Mouse (Mus musculus): ENCODE data around the gene Olfr1375.
"Not testable (repeated sequence)": the region's sequence is repeated elsewhere in the genome, so short reads cannot be mapped to it uniquely, and the experiment has no call there.

Olfr1375 gene

GRCm38 (mm10) chr11:51047809-51048208, at the start of gene Olfr1375:
TSS of gene Olfr1375 (plus strand) at chr11:51048109.
- in situ Hi-C loops (cut with MboI; ENCODE audit: low pct_unique_long_range_greater_than_20kb in 1 of 2, low sequenced_read_pairs in 2 of 2, unreplicated experiment in 1 of 2) = not testable (repeated sequence)

DNA sequence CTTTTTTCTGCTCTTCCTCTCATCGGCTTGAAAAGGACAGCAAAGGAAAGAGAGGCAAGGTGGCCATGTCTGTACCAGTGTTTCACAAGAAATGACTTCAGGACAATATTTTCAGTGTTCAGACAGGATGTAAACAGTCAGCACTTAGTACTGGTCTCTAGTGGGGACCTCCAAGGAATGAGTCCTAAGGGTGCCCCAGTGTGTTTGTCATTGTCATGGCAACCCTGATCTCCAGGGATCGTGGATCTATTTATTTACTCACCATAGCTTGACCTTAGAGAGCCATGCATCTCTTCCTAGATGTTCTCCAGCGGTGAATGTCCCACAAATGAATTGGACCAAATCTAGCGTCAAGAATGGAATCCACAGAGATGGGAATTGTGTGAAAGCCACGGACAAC, 44.6 kb upstream of the Olfr1375 start, which contains the start of gene Olfr51:
TSS of gene Olfr51 (plus strand) at position 301 of the 400 bp plus-strand sequence.
- in situ Hi-C loops (cut with MboI; ENCODE audit: low pct_unique_long_range_greater_than_20kb in 1 of 2, low sequenced_read_pairs in 2 of 2, unreplicated experiment in 1 of 2) = no loop called here

DNA sequence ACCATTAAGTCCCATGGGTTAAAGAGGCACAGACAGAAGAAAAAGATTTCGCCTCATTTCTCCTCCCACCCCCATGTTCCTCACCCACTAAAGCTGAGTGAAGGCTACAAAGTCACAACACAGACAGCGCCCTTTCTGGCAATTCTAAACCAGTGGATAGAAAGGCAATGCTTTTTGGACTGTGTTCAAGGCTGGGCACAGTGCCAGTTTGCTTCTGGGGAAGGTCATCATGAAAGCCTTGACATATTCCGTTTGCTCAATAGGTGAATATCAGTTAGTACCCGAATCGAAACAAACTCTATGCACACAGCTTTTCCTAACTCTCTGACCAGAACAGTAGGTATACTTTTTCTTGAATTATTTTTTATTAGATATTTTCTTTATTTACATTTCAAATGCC, 36.1 kb upstream of the Olfr1375 start:
- in situ Hi-C loops (cut with MboI; ENCODE audit: low pct_unique_long_range_greater_than_20kb in 1 of 2, low sequenced_read_pairs in 2 of 2, unreplicated experiment in 1 of 2) = no loop called here

GRCm38 (mm10) chr11:51013936-51014335, 34.0 kb upstream of the Olfr1375 start, which contains the start of gene Olfr54:
TSS of gene Olfr54 (plus strand) at chr11:51014236.
- in situ Hi-C loops (cut with MboI; ENCODE audit: low pct_unique_long_range_greater_than_20kb in 1 of 2, low sequenced_read_pairs in 2 of 2, unreplicated experiment in 1 of 2) = no loop called here

DNA sequence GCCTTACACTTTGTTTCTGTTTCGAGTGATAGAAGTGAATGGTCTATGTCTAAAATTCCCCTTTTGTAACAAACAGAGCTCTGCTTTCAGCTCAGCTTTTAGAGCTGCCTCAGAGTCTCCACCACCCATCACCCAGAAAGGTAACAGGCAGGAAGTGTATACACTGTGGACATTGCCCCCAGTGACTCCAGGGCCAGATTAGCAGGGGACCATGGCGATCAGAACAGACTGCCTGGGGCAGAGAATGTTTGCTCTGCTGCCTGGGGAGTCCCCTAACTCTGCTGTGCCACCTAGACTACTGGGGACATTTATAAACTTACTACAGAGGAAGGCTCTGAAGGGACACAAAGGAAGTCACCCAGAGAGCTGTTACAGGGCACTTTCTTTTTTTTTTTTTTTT, 31.6 kb upstream of the Olfr1375 start:
- in situ Hi-C loops (cut with MboI; ENCODE audit: low pct_unique_long_range_greater_than_20kb in 1 of 2, low sequenced_read_pairs in 2 of 2, unreplicated experiment in 1 of 2) = no loop called here

- in situ Hi-C loops (cut with MboI; ENCODE audit: low pct_unique_long_range_greater_than_20kb in 1 of 2, low sequenced_read_pairs in 2 of 2, unreplicated experiment in 1 of 2) = not testable (repeated sequence)
Observed at GRCm38 (mm10) chr11:51026811-51027210, 21.1 kb upstream of the Olfr1375 start.

DNA sequence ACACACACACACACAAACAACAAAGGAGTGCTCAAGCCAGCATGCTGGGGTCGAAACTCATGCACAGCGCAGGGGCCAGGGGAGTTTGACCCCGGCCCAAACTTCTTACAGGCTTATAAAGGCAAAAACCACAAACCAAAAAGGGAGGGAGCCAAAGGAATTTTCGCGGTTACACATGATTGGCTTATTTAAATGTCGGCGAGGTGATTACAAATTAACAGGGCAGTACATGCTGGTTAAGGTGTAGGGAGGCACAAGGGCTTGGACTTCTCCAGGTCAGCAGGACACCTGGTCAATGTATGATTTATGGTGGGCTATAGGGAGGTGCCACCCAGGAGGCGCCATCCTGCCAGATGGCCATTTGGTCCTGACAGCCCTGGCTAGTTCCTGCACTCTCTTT, 18.5 kb upstream of the Olfr1375 start:
- in situ Hi-C loops (cut with MboI; ENCODE audit: low pct_unique_long_range_greater_than_20kb in 1 of 2, low sequenced_read_pairs in 2 of 2, unreplicated experiment in 1 of 2) = not testable (repeated sequence)

DNA sequence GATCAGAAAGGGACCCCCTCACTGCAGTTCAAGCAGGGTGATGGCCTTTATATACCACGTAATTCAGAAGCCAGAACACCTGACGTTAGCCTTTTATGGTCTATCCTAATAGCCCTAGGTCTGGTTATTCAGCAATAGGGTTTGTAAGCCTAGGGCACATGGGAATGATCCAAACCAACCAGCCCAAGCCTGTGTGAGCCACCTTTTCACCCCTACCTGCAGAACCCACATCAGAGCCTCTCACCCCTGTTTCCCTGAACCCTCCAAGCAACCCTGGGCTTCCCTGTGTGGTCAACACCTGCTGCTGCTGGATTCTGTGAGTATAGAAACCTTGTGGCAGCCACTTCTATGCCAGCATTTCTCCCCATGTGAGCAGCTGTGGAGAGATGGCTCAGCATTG, 17.7 kb upstream of the Olfr1375 start:
- in situ Hi-C loops (cut with MboI; ENCODE audit: low pct_unique_long_range_greater_than_20kb in 1 of 2, low sequenced_read_pairs in 2 of 2, unreplicated experiment in 1 of 2) = no loop called here

GRCm38 (mm10) chr11:51032851-51033250, 15.1 kb upstream of the Olfr1375 start:
- in situ Hi-C loops (cut with MboI; ENCODE audit: low pct_unique_long_range_greater_than_20kb in 1 of 2, low sequenced_read_pairs in 2 of 2, unreplicated experiment in 1 of 2) = no loop called here

- in situ Hi-C loops (cut with MboI; ENCODE audit: low pct_unique_long_range_greater_than_20kb in 1 of 2, low sequenced_read_pairs in 2 of 2, unreplicated experiment in 1 of 2) = not testable (repeated sequence)
Observed at GRCm38 (mm10) chr11:51034141-51034540, 13.8 kb upstream of the Olfr1375 start.

GRCm38 (mm10) chr11:51035951-51036350, 12.0 kb upstream of the Olfr1375 start:
- in situ Hi-C loops (cut with MboI; ENCODE audit: low pct_unique_long_range_greater_than_20kb in 1 of 2, low sequenced_read_pairs in 2 of 2, unreplicated experiment in 1 of 2) = no loop called here

DNA sequence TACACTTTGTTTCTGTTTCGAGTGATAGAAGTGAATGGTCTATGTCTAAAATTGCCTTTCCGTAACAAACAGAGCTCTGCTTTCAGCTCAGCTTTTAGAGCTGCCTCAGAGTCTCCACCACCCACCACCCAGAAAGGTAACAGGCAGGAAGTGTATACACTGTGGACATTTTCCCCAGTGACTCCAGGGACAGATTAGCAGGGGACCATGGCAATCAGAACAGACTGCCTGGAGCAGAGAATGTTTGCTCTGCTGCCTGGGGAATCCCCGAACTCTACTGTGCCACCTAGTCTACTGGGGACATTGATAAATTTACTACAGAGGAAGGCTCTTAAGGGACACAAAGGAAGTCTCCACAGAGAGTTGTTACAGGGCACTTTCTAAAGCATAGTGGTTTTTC, 3.1 kb upstream of the Olfr1375 start:
- in situ Hi-C loops (cut with MboI; ENCODE audit: low pct_unique_long_range_greater_than_20kb in 1 of 2, low sequenced_read_pairs in 2 of 2, unreplicated experiment in 1 of 2) = not testable (repeated sequence)

GRCm38 (mm10) chr11:51051678-51052077, 3.8 kb downstream of the Olfr1375 start:
- in situ Hi-C loops (cut with MboI; ENCODE audit: low pct_unique_long_range_greater_than_20kb in 1 of 2, low sequenced_read_pairs in 2 of 2, unreplicated experiment in 1 of 2) = loop anchor here (5.0 to 10.0 kb wide), 2 partner anchors 107 to 109 kb away; partner anchors contain the start of gene 4933414I15Rik (in 2 of the 2)

DNA sequence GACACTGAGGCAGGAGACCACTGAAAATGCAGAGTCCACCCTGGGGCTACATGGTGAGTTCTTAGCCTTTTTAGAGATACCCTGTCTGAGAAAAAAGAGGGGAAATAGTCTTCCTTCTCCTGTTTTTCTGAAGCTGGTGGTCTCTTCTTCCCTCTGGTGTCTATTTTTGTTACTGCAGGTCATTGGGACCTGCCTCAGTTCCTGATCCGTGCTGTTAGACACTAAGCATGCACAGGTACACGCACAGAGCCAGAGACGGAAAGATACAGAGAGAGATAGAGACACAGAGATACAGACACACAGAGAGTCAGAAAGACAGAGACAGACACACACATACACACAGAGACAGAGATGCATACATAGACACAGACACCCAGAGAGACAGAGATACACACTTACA, 5.3 kb downstream of the Olfr1375 start:
- in situ Hi-C loops (cut with MboI; ENCODE audit: low pct_unique_long_range_greater_than_20kb in 1 of 2, low sequenced_read_pairs in 2 of 2, unreplicated experiment in 1 of 2) = loop anchor here (5.0 to 10.0 kb wide), 2 partner anchors 108 to 111 kb away; partner anchors contain the start of gene 4933414I15Rik (in 2 of the 2)

DNA sequence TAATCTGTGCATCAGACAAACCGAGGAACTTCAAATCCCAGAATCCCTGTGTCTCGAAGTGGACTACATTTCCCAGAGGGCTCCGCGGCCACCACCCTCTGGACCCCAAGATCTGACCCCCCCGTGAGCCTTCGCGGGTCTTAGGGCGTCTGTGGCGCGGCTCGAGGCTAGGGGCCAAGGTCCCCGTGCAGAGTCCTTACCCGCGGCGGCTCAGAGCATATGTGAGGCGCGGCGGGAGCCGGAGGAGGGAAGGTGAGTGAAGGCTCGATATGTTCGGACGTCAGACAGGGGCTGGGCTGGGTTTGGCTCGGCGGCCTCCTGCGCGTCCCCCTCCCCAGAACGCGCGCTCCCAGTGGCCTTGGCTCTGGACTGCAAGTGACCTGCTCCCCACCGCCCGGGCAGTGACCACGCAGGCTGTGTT, 11.3 kb downstream of the Olfr1375 start, which contains the start of gene Zfp354a:
TSS of gene Zfp354a (plus strand) at position 107 of the 421 bp plus-strand sequence.
- in situ Hi-C loops (cut with MboI; ENCODE audit: low pct_unique_long_range_greater_than_20kb in 1 of 2, low sequenced_read_pairs in 2 of 2, unreplicated experiment in 1 of 2) = loop anchor here in 1 of 2 experiments (10.0 kb wide), 1 partner anchor 114 kb away; the partner anchor contains the start of gene 4933414I15Rik

GRCm38 (mm10) chr11:51059640-51060039, 11.7 kb downstream of the Olfr1375 start:
- in situ Hi-C loops (cut with MboI; ENCODE audit: low pct_unique_long_range_greater_than_20kb in 1 of 2, low sequenced_read_pairs in 2 of 2, unreplicated experiment in 1 of 2) = loop anchor here in 1 of 2 experiments (10.0 kb wide), 1 partner anchor 115 kb away; the partner anchor contains the start of gene 4933414I15Rik

- in situ Hi-C loops (cut with MboI; ENCODE audit: low pct_unique_long_range_greater_than_20kb in 1 of 2, low sequenced_read_pairs in 2 of 2, unreplicated experiment in 1 of 2) = no loop called here
Observed at GRCm38 (mm10) chr11:51060981-51061380, 13.1 kb downstream of the Olfr1375 start.

DNA sequence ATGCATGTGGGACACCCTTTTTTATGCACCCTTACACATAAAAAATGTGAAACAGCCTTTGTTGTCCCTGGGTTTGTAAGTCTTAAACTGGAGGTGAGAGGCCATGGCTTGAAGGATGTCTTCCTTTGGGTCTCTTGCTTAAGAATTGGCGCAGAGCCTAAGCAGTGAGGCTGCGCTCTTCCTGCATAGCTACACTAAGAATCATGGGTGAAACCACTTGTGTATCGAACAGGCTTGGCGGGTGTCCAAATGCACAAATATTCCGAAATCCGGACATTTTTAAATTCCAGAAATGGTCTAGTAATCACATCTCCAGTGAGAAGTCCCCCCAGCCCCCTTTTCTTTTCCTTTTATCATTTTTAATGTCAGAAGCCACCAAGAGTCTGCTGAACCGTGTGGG, 15.4 kb downstream of the Olfr1375 start:
- in situ Hi-C loops (cut with MboI; ENCODE audit: low pct_unique_long_range_greater_than_20kb in 1 of 2, low sequenced_read_pairs in 2 of 2, unreplicated experiment in 1 of 2) = no loop called here

GRCm38 (mm10) chr11:51063841-51064240, 15.9 kb downstream of the Olfr1375 start:
- in situ Hi-C loops (cut with MboI; ENCODE audit: low pct_unique_long_range_greater_than_20kb in 1 of 2, low sequenced_read_pairs in 2 of 2, unreplicated experiment in 1 of 2) = no loop called here

DNA sequence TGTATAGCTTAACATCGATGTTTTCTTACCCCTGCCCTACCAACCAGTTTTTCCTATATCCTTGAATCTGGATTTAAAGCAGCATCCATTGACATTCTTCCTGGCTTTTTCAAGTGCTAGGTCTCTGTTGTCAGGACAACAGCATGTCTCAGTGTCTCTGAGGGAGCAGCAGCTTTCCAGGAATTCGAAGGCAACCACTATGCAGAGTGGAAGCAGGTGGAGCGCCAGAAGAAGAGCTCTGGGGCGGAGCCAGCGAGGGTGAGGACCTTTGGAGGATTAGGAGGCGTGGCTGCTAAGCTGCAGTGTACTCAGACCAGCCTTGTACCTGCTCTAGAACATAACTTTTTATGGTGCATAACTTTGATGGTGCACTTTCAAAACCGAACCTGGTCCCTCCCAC, 36.6 kb downstream of the Olfr1375 start:
- in situ Hi-C loops (cut with MboI; ENCODE audit: low pct_unique_long_range_greater_than_20kb in 1 of 2, low sequenced_read_pairs in 2 of 2, unreplicated experiment in 1 of 2) = no loop called here

All from mouse embryonic stem cell (cell line).